Mouse (Mus musculus) effector memory CD4-positive, alpha-beta T cell, adult 5 months (primary cell): ENCODE data around the gene Uts2b. TPM values are rescaled to one million over a fixed set of nuclear protein-coding genes. Genes with fewer than 3 reads are reported as not detected.

Experiments
- polyA plus RNA-seq: library from polyadenylated mRNA; unstranded; fragments of 100-300 nt; shearing (Covaris generic); gene quantifications from one replicate; pipeline ENCODE4 v1.2.1, GENCODE M21; 2017

The Uts2b gene
- polyA plus RNA-seq, result not detected

DNA sequence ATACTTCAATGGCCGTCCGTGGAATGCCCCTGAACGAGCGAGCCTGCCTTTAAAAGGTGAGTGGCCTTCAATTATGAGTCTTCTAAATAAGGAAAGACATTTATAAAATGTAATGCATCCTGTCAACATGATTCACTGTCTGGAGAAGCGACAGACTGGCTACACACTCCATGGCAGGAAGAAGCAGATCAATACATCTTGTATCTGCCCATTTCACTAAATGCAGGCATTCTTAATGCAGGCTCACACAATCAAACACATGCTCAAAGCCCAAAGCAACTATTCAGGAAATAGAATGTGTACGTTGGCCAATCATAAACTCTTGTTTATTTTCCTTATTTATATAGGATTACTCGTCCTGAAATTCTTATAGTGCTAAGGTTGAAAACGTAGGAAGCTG is at the start of gene Uts2b:
Gene Uts2b, minus strand, starts transcription at position 49 of the 400 bp plus-strand sequence.

DNA sequence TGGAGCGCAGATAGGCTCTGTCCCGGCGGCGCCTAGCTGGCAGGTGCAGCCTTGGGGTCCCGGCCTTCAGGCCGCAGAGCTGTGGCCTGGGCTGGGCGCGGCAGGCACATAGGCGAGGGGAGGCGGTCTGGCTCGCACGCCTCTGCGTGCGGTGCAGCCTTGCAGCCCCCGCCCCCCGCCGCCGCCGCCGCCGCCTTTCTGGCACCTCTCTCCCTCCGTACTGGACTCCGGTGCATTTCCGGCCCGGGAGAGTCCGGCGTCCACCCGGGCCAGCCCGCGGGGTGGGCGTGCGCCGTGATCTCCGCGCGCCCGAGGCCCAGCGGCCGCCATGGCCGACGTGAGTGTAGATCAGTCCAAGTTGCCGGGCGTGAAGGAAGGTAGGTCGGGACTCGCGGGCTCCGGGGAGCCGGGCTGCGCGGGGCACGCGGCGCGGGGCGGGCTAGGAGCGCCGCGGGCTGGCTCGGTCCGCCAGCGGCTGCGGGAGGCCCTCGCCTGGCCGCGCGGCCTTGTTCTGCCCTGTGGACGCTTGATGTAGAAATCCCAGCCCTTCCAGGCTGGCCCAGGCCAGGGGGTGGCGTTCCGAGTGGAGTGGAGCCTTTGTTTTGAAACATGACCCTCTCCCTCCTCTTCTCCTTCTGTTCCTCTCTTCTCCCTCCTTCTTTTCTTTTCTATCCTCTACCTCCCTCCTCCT is 18.9 kb upstream of the Uts2b start, which contains the start of gene Ccdc50:
Gene Ccdc50, plus strand, starts transcription at position 109 of the 691 bp plus-strand sequence.

DNA sequence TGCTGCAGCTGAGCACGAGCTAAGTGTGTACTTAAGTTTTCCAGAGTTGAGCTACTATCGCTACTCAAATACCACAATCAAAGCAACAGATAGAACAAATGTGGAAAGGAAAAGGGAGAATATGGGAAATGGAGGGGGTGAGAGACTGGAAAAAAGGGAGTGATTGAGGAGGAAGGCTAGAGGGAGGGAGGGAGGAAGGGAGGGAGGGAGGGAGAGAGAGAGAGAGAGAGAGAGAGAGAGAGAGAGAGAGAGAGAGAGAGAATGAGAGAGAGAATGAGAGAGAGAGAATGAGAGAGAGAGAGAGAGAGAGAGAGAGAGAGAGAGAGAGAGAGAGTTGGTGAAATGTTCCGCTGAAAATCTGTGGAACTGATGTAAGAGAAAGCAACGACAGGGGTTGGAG is 62.9 kb downstream of the Uts2b start, which contains the start of gene Ostn:
Gene Ostn, plus strand, starts transcription at position 301 of the 400 bp plus-strand sequence.

Other genes with a start within 250 kb of the Uts2b start
- not detected for gene Ostn, start 62.8 kb downstream of the Uts2b start, polyA plus RNA-seq
- 73.2 TPM for gene Ccdc50, start 18.6 kb upstream of the Uts2b start, polyA plus RNA-seq